Mouse (Mus musculus) kidney, embryonic 15.5 days (tissue): ENCODE results near the gene Smim14. TPM values are rescaled to one million over a fixed set of nuclear protein-coding genes. Genes with fewer than 3 reads are reported as not detected.

Experiments
- ATAC-seq: fragments of 200-750 bp; cut with Nextera tagmentation; replicated peaks from 2 replicates; pipeline ENCODE4 v1.8.0; 2017; ENCODE audit warnings: moderate TSS enrichment; ENCODE audit not compliant: low FRiP score
- H3K27ac ChIP-seq: fragments of 300-500 bp; sonication (generic); 2 replicates; pipeline ENCODE4 v1.5.1; 2015; ENCODE audit warnings: mild to moderate bottlenecking, inconsistent platforms
- H3K27me3 ChIP-seq: fragments of 300-500 bp; sonication (generic); 2 replicates; pipeline ENCODE4 v1.6.1; 2015; ENCODE audit warnings: inconsistent platforms
- H3K36me3 ChIP-seq: fragments of 300-500 bp; sonication (generic); 2 replicates; pipeline ENCODE4 v1.6.1; 2015; ENCODE audit warnings: inconsistent platforms
- H3K4me1 ChIP-seq: fragments of 300-500 bp; sonication (generic); 2 replicates; pipeline ENCODE4 v1.6.1; 2015; ENCODE audit warnings: inconsistent platforms
- H3K4me2 ChIP-seq: fragments of 300-500 bp; sonication (generic); 2 replicates; pipeline ENCODE4 v1.6.1; 2015; ENCODE audit warnings: moderate library complexity, mild to moderate bottlenecking, inconsistent platforms
- H3K4me3 ChIP-seq: fragments of 300-500 bp; sonication (generic); replicated peaks from 2 replicates; pipeline ENCODE4 v1.5.1; 2015; ENCODE audit warnings: mild to moderate bottlenecking, inconsistent platforms
- H3K9ac ChIP-seq: fragments of 300-500 bp; sonication (generic); 2 replicates; pipeline ENCODE4 v1.6.1; 2015; ENCODE audit warnings: mild to moderate bottlenecking, inconsistent platforms
- H3K9me3 ChIP-seq: fragments of 300-500 bp; sonication (generic); replicated peaks from 2 replicates; pipeline ENCODE4 v1.6.1; 2016; ENCODE audit warnings: inconsistent platforms
- WGBS: fragments of 180-500 bp; shearing (Covaris S2); methylation state at CpG from one replicate; pipeline ENCODE4 v1.1.7; 2015; ENCODE audit warnings: mixed read lengths; 5-methylcytosine and 5-hydroxymethylcytosine counted together
- polyA plus RNA-seq: library from polyadenylated mRNA; unstranded; fragments of >200 nt; fragmentation: Nextera tagmentation; extraction: Ambion mirVana; gene quantifications from 2 replicates; pipeline ENCODE4 v1.2.1, GENCODE M21; 2015

Gene Smim14
- polyA plus RNA-seq = 96.9 and 107 TPM in 2 replicates

- Histone ChIP-seq H3K4me3 (peak within 1 kb of the TSS; percentile 86), H3K27ac (peak within 1 kb of the TSS; percentile 99), H3K4me1 (peaks cover 15% of the 10 kb centered on the region), H3K9ac (peak within 1 kb of the TSS; percentile 97), H3K27me3 (no peaks in the 10 kb centered on the region), H3K9me3 (no peaks in the 10 kb centered on the region), H3K4me2 (peak within 1 kb of the TSS; percentile 73), H3K36me3 (no peaks in the 10 kb centered on the region)
- peak; percentile 99 for ATAC-seq
- WGBS = under 1% methylated on average over 64 of the region's 66 CpGs
These were observed at the start of gene Smim14, which contains the start of gene Ube2k for GRCm38 (mm10) chr5:65536751-65537419. Gene Smim14, minus strand, starts transcription at chr5:65537184. Gene Ube2k, plus strand, starts transcription at chr5:65537233.

GRCm38 (mm10) chr5:65586291-65586690, 49.3 kb upstream of the Smim14 start:
- H3K4me1 ChIP-seq = no peaks in the 10 kb centered on the region
- no peak overlapping the region for H3K4me2 ChIP-seq
- ATAC-seq = no peak
- no peak overlapping the region for H3K4me3 ChIP-seq
- peaks cover 51% of the 10 kb centered on the region for H3K36me3 ChIP-seq
- no peak overlapping the region for H3K9ac ChIP-seq
- H3K27ac ChIP-seq = no peak overlapping the region
- H3K9me3 ChIP-seq = no peaks in the 10 kb centered on the region
- no peaks in the 10 kb centered on the region for H3K27me3 ChIP-seq
- 78% methylated on average over 5 of the region's 5 CpGs for WGBS

GRCm38 (mm10) chr5:65578545-65578944, 41.6 kb upstream of the Smim14 start:
- no peak for ATAC-seq
- Histone ChIP-seq H3K27me3 (no peaks in the 10 kb centered on the region), H3K4me3 (no peak overlapping the region), H3K4me2 (no peak overlapping the region), H3K9me3 (no peaks in the 10 kb centered on the region), H3K9ac (no peak overlapping the region), H3K36me3 (peaks cover 53% of the 10 kb centered on the region), H3K27ac (no peak overlapping the region), H3K4me1 (no peaks in the 10 kb centered on the region)
- 82% methylated on average over 3 of the region's 3 CpGs for WGBS

GRCm38 (mm10) chr5:65575896-65576295, 38.9 kb upstream of the Smim14 start:
- Histone ChIP-seq H3K36me3 (peaks cover 45% of the 10 kb centered on the region), H3K4me1 (no peaks in the 10 kb centered on the region), H3K27ac (no peak overlapping the region), H3K9me3 (no peaks in the 10 kb centered on the region), H3K27me3 (no peaks in the 10 kb centered on the region), H3K9ac (no peak overlapping the region), H3K4me2 (no peak overlapping the region), H3K4me3 (no peak overlapping the region)
- WGBS = 81% methylated on average over 2 of the region's 2 CpGs
- no peak for ATAC-seq

GRCm38 (mm10) chr5:65574876-65575275, 37.9 kb upstream of the Smim14 start:
- H3K4me1 ChIP-seq = no peaks in the 10 kb centered on the region
- H3K4me3 ChIP-seq = no peak overlapping the region
- H3K36me3 ChIP-seq = peaks cover 45% of the 10 kb centered on the region
- no peak overlapping the region for H3K9ac ChIP-seq
- H3K9me3 ChIP-seq = no peaks in the 10 kb centered on the region
- no peaks in the 10 kb centered on the region for H3K27me3 ChIP-seq
- H3K27ac ChIP-seq = no peak overlapping the region
- ATAC-seq = no peak
- WGBS = 68% methylated on average over 2 of the region's 2 CpGs
- no peak overlapping the region for H3K4me2 ChIP-seq

- WGBS = 69% methylated on average over 2 of the region's 2 CpGs
- no peaks in the 10 kb centered on the region for H3K27me3 ChIP-seq
- no peak overlapping the region for H3K9ac ChIP-seq
- H3K4me3 ChIP-seq = no peak overlapping the region
- no peak for ATAC-seq
- H3K4me1 ChIP-seq = peaks cover 13% of the 10 kb centered on the region
- no peaks in the 10 kb centered on the region for H3K9me3 ChIP-seq
- H3K36me3 ChIP-seq = peaks cover 24% of the 10 kb centered on the region
- H3K4me2 ChIP-seq = no peak overlapping the region
- H3K27ac ChIP-seq = no peak overlapping the region
These were observed 28.5 kb upstream of the Smim14 start for GRCm38 (mm10) chr5:65565486-65565885.

- Histone ChIP-seq H3K4me1 (peaks cover 13% of the 10 kb centered on the region), H3K9me3 (no peaks in the 10 kb centered on the region), H3K4me3 (no peak overlapping the region), H3K27ac (no peak overlapping the region), H3K9ac (no peak overlapping the region), H3K36me3 (no peaks in the 10 kb centered on the region), H3K27me3 (no peaks in the 10 kb centered on the region), H3K4me2 (no peak overlapping the region)
- peak; percentile 56 for ATAC-seq
- 41% methylated on average over 19 of the region's 20 CpGs for WGBS
These were observed 24.3 kb upstream of the Smim14 start for GRCm38 (mm10) chr5:65561125-65561893.

- H3K27me3 ChIP-seq = no peaks in the 10 kb centered on the region
- no peaks in the 10 kb centered on the region for H3K9me3 ChIP-seq
- peaks cover 9% of the 10 kb centered on the region; the same call in 1 of the 2 replicates for H3K4me1 ChIP-seq
- no peak overlapping the region for H3K4me2 ChIP-seq
- H3K36me3 ChIP-seq = peaks cover 12% of the 10 kb centered on the region
- no peak overlapping the region for H3K27ac ChIP-seq
- no peak for ATAC-seq
- H3K4me3 ChIP-seq = no peak overlapping the region
- no peak overlapping the region for H3K9ac ChIP-seq
These were observed 20.1 kb upstream of the Smim14 start for GRCm38 (mm10) chr5:65557109-65557508.

- no peak for ATAC-seq
- H3K9me3 ChIP-seq = no peaks in the 10 kb centered on the region
- H3K4me3 ChIP-seq = no peak overlapping the region
- no peaks in the 10 kb centered on the region for H3K27me3 ChIP-seq
- no peak overlapping the region for H3K4me2 ChIP-seq
- H3K4me1 ChIP-seq = no peaks in the 10 kb centered on the region
- 97% methylated on average over 1 of the region's 1 CpGs for WGBS
- no peak overlapping the region for H3K27ac ChIP-seq
- peaks cover 23% of the 10 kb centered on the region for H3K36me3 ChIP-seq
- no peak overlapping the region for H3K9ac ChIP-seq
These were observed 12.7 kb upstream of the Smim14 start for GRCm38 (mm10) chr5:65549677-65550076.

- Histone ChIP-seq H3K27ac (no peak overlapping the region), H3K27me3 (no peaks in the 10 kb centered on the region), H3K9me3 (no peaks in the 10 kb centered on the region), H3K9ac (no peak overlapping the region), H3K4me2 (no peak overlapping the region), H3K36me3 (peaks cover 6% of the 10 kb centered on the region; the same call in 1 of the 2 replicates), H3K4me1 (no peaks in the 10 kb centered on the region), H3K4me3 (no peak overlapping the region)
- 93% methylated on average over 2 of the region's 2 CpGs for WGBS
- no peak for ATAC-seq
These were observed 7.6 kb upstream of the Smim14 start for GRCm38 (mm10) chr5:65544616-65545015.

- H3K4me1 ChIP-seq = peaks cover 8% of the 10 kb centered on the region; the same call in 1 of the 2 replicates
- H3K27me3 ChIP-seq = no peaks in the 10 kb centered on the region
- 90% methylated on average over 1 of the region's 1 CpGs for WGBS
- no peak overlapping the region for H3K27ac ChIP-seq
- no peaks in the 10 kb centered on the region for H3K9me3 ChIP-seq
- no peak overlapping the region for H3K9ac ChIP-seq
- H3K4me3 ChIP-seq = no peak overlapping the region
- peaks cover 3% of the 10 kb centered on the region; the same call in 1 of the 2 replicates for H3K36me3 ChIP-seq
- ATAC-seq = no peak
- H3K4me2 ChIP-seq = no peak overlapping the region
These were observed 6.5 kb upstream of the Smim14 start for GRCm38 (mm10) chr5:65543491-65543890.

- Histone ChIP-seq H3K4me2 (no peak overlapping the region), H3K9ac (no peak overlapping the region), H3K9me3 (no peaks in the 10 kb centered on the region), H3K4me3 (no peak overlapping the region), H3K4me1 (peaks cover 8% of the 10 kb centered on the region; the same call in 1 of the 2 replicates), H3K27ac (no peak overlapping the region), H3K36me3 (peaks cover 3% of the 10 kb centered on the region; the same call in 1 of the 2 replicates), H3K27me3 (no peaks in the 10 kb centered on the region)
- 80% methylated on average over 3 of the region's 3 CpGs for WGBS
- ATAC-seq = no peak
These were observed 4.9 kb upstream of the Smim14 start for GRCm38 (mm10) chr5:65541889-65542288.
